Mouse (Mus musculus) brain, embryonic 14.5 days (tissue): ENCODE results near the gene Capn7.

Experiments used
- CTCF ChIP-seq: fragments of 200-500 bp; IDR thresholded peaks from 2 replicates; pipeline ENCODE4 v1.5.1; 2012; ENCODE audit warnings: inconsistent platforms, mild to moderate bottlenecking, moderate library complexity, borderline replicate concordance; ENCODE audit not compliant: insufficient read depth, insufficient read length; ENCODE audit errors: extremely low read depth
- POLR2A ChIP-seq: fragments of 200-500 bp; IDR thresholded peaks from 2 replicates; pipeline ENCODE4 v1.6.1; 2012; ENCODE audit warnings: mild to moderate bottlenecking, inconsistent platforms, borderline replicate concordance; ENCODE audit not compliant: poor library complexity, insufficient read depth, insufficient read length, severe bottlenecking; ENCODE audit errors: extremely low read depth

DNA sequence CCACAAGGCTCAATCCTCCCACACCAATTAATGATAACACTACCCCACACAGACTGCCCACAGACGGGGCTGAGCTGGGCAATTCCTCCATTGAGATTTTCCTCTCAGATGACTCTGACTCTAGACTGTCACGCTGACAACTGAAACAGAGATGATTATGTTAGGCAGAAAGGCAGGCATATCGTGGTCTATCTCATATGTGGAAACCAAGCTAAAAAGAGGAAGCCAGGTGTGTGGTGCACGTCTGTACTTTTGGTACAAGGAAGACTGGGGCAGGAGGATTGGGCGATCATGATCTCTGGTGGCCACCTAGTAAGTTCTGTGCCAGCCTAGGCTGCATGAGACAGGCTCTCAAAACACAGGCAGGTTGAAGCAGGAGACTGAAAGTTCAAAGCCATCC lies 66.3 kb downstream of the Capn7 start:
- no peak for TF ChIP-seq POLR2A
- no peak for TF ChIP-seq CTCF
